Mouse (Mus musculus) forebrain, embryonic 16.5 days (tissue): ENCODE measurements around the gene St6galnac4. TPM values are rescaled to one million over a fixed set of nuclear protein-coding genes. Genes with fewer than 3 reads are reported as not detected.

ENCODE experiments used
- ATAC-seq: fragments of 200-750 bp; cut with Nextera tagmentation; 2 replicates; pipeline ENCODE4 v1.8.0; 2017; ENCODE audit warnings: mild to moderate bottlenecking, moderate library complexity
- H3K27ac ChIP-seq: fragments of 300-500 bp; sonication (generic); 2 replicates; pipeline ENCODE4 v1.5.1; 2014; ENCODE audit warnings: low read length, control low read depth
- H3K27me3 ChIP-seq: fragments of 300-500 bp; sonication (generic); replicated peaks from 2 replicates; pipeline ENCODE4 v1.6.1; 2014; ENCODE audit warnings: low read length; ENCODE audit not compliant: control insufficient read depth, insufficient read depth
- H3K36me3 ChIP-seq: fragments of 300-500 bp; sonication (generic); 2 replicates; pipeline ENCODE4 v1.6.1; 2014; ENCODE audit not compliant: control insufficient read depth, insufficient read depth
- H3K4me1 ChIP-seq: fragments of 300-500 bp; sonication (generic); replicated peaks from 2 replicates; pipeline ENCODE4 v1.6.1; 2014; ENCODE audit warnings: low read length; ENCODE audit not compliant: control insufficient read depth, insufficient read depth
- H3K4me2 ChIP-seq: fragments of 300-500 bp; sonication (generic); 2 replicates; pipeline ENCODE4 v1.6.1; 2014; ENCODE audit warnings: mild to moderate bottlenecking, low read length, control low read depth
- H3K4me3 ChIP-seq: fragments of 300-500 bp; sonication (generic); replicated peaks from 2 replicates; pipeline ENCODE4 v1.5.1; 2014; ENCODE audit warnings: mild to moderate bottlenecking, low read length, control low read depth
- H3K9ac ChIP-seq: fragments of 300-500 bp; sonication (generic); replicated peaks from 2 replicates; pipeline ENCODE4 v1.6.1; 2014; ENCODE audit warnings: low read depth, low read length, control low read depth
- H3K9me3 ChIP-seq: fragments of 300-500 bp; sonication (generic); 2 replicates; pipeline ENCODE4 v1.6.1; 2016; ENCODE audit warnings: low read length; ENCODE audit not compliant: control insufficient read depth
- WGBS: fragments of 180-500 bp; shearing (Covaris S2); extraction: QIAGEN DNeasy Blood & Tissue Kit; methylation state at CpG from one replicate; pipeline ENCODE4 v1.1.7; 2014; 5-methylcytosine and 5-hydroxymethylcytosine counted together
- polyA plus RNA-seq: library from polyadenylated mRNA; unstranded; fragments of >200 nt; fragmentation: Nextera tagmentation; extraction: Ambion mirVana; gene quantifications from 2 replicates; pipeline ENCODE4 v1.2.1, GENCODE M21; 2015

The St6galnac4 gene
- polyA plus RNA-seq, 1 experiment from 2014 or later: 29.6 TPM

GRCm38 (mm10) chr2:32639632-32640031 lies 52.7 kb downstream of the St6galnac4 start:
- H3K27me3 ChIP-seq: no peaks in the 10 kb centered on the region
- H3K4me3 ChIP-seq: no peak overlapping the region
- 94% methylated on average over 1 of the region's 1 CpGs for WGBS
- no peak for ATAC-seq
- H3K4me1 ChIP-seq: no peaks in the 10 kb centered on the region
- no peak overlapping the region for H3K9ac ChIP-seq
- H3K27ac ChIP-seq: no peak overlapping the region
- no peak overlapping the region for H3K4me2 ChIP-seq
- no peaks in the 10 kb centered on the region for H3K36me3 ChIP-seq
- H3K9me3 ChIP-seq: no peaks in the 10 kb centered on the region

GRCm38 (mm10) chr2:32640550-32641051 lies 53.7 kb downstream of the St6galnac4 start:
- Histone ChIP-seq H3K36me3 (no peaks in the 10 kb centered on the region), H3K27ac (no peak overlapping the region), H3K9me3 (no peaks in the 10 kb centered on the region), H3K4me1 (no peaks in the 10 kb centered on the region), H3K4me3 (no peak overlapping the region), H3K4me2 (no peak overlapping the region), H3K9ac (no peak overlapping the region), H3K27me3 (no peaks in the 10 kb centered on the region)
- WGBS: 58% methylated on average over 6 of the region's 6 CpGs
- ATAC-seq: no peak

GRCm38 (mm10) chr2:32641810-32642209 lies 54.9 kb downstream of the St6galnac4 start:
- 82% methylated on average over 5 of the region's 5 CpGs for WGBS
- H3K27me3 ChIP-seq: no peaks in the 10 kb centered on the region
- H3K9me3 ChIP-seq: no peaks in the 10 kb centered on the region
- H3K4me2 ChIP-seq: no peak overlapping the region
- no peaks in the 10 kb centered on the region for H3K4me1 ChIP-seq
- H3K27ac ChIP-seq: no peak overlapping the region
- no peaks in the 10 kb centered on the region for H3K36me3 ChIP-seq
- no peak overlapping the region for H3K4me3 ChIP-seq
- no peak overlapping the region for H3K9ac ChIP-seq
- ATAC-seq: no peak

- Histone ChIP-seq H3K27me3 (no peaks in the 10 kb centered on the region), H3K4me1 (no peaks in the 10 kb centered on the region), H3K4me3 (no peak overlapping the region), H3K4me2 (no peak overlapping the region), H3K36me3 (no peaks in the 10 kb centered on the region), H3K27ac (no peak overlapping the region), H3K9ac (no peak overlapping the region), H3K9me3 (no peaks in the 10 kb centered on the region)
- no peak for ATAC-seq
- WGBS: 60% methylated on average over 7 of the region's 7 CpGs
Observed at GRCm38 (mm10) chr2:32642813-32643212, 55.9 kb downstream of the St6galnac4 start.

GRCm38 (mm10) chr2:32644083-32644482 lies 57.2 kb downstream of the St6galnac4 start:
- H3K4me3 ChIP-seq: no peak overlapping the region
- WGBS: 83% methylated on average over 9 of the region's 9 CpGs
- ATAC-seq: no peak

GRCm38 (mm10) chr2:32644799-32645475 lies 58.0 kb downstream of the St6galnac4 start:
- Histone ChIP-seq H3K9ac (no peak overlapping the region), H3K4me2 (no peak overlapping the region), H3K9me3 (no peaks in the 10 kb centered on the region), H3K4me1 (no peaks in the 10 kb centered on the region), H3K27ac (no peak overlapping the region), H3K4me3 (no peak overlapping the region), H3K27me3 (no peaks in the 10 kb centered on the region), H3K36me3 (no peaks in the 10 kb centered on the region)
- no peak for ATAC-seq
- 88% methylated on average over 8 of the region's 8 CpGs for WGBS

More at GRCm38 (mm10) chr2:32644083-32644482, 57.2 kb downstream of the St6galnac4 start:
- Histone ChIP-seq H3K27ac (no peak overlapping the region), H3K9ac (no peak overlapping the region), H3K36me3 (no peaks in the 10 kb centered on the region), H3K4me2 (no peak overlapping the region), H3K27me3 (no peaks in the 10 kb centered on the region), H3K9me3 (no peaks in the 10 kb centered on the region), H3K4me1 (no peaks in the 10 kb centered on the region)

GRCm38 (mm10) chr2:32645647-32646046 lies 58.8 kb downstream of the St6galnac4 start:
- H3K36me3 ChIP-seq: no peaks in the 10 kb centered on the region
- H3K4me1 ChIP-seq: no peaks in the 10 kb centered on the region

GRCm38 (mm10) chr2:32646379-32647056 lies 59.6 kb downstream of the St6galnac4 start, which contains the start of gene Eng:
Eng (plus strand) TSS chr2:32646595.
- no peak within 1 kb of the TSS for H3K27ac ChIP-seq
- no peaks in the 10 kb centered on the region for H3K36me3 ChIP-seq
- no peak within 1 kb of the TSS for H3K4me2 ChIP-seq
- no peak for ATAC-seq
- H3K27me3 ChIP-seq: no peaks in the 10 kb centered on the region
- no peak within 1 kb of the TSS for H3K9ac ChIP-seq
- no peaks in the 10 kb centered on the region for H3K4me1 ChIP-seq
- 64% methylated on average over 31 of the region's 31 CpGs for WGBS
- H3K9me3 ChIP-seq: no peaks in the 10 kb centered on the region
- peak within 1 kb of the TSS; percentile 17 for H3K4me3 ChIP-seq

More at GRCm38 (mm10) chr2:32645647-32646046, 58.8 kb downstream of the St6galnac4 start:
- Histone ChIP-seq H3K4me3 (no peak overlapping the region), H3K27me3 (no peaks in the 10 kb centered on the region), H3K9ac (no peak overlapping the region), H3K9me3 (no peaks in the 10 kb centered on the region), H3K4me2 (no peak overlapping the region), H3K27ac (no peak overlapping the region)
- 77% methylated on average over 3 of the region's 3 CpGs for WGBS
- ATAC-seq: no peak

- H3K4me1 ChIP-seq: no peaks in the 10 kb centered on the region
- H3K36me3 ChIP-seq: no peaks in the 10 kb centered on the region
- WGBS: 89% methylated on average over 7 of the region's 7 CpGs
- no peak overlapping the region for H3K4me2 ChIP-seq
- ATAC-seq: no peak
- no peaks in the 10 kb centered on the region for H3K9me3 ChIP-seq
- no peaks in the 10 kb centered on the region for H3K27me3 ChIP-seq
- no peak overlapping the region for H3K27ac ChIP-seq
- no peak overlapping the region for H3K9ac ChIP-seq
- no peak overlapping the region; the same call in 1 of the 2 replicates for H3K4me3 ChIP-seq
Observed at GRCm38 (mm10) chr2:32647366-32647765, 60.5 kb downstream of the St6galnac4 start.
